Mouse (Mus musculus): ENCODE data around the gene Arpc1b.
"Not testable (repeated sequence)": the region's sequence is repeated elsewhere in the genome, so short reads cannot be mapped to it uniquely, and the experiment has no call there.

The Arpc1b gene

DNA sequence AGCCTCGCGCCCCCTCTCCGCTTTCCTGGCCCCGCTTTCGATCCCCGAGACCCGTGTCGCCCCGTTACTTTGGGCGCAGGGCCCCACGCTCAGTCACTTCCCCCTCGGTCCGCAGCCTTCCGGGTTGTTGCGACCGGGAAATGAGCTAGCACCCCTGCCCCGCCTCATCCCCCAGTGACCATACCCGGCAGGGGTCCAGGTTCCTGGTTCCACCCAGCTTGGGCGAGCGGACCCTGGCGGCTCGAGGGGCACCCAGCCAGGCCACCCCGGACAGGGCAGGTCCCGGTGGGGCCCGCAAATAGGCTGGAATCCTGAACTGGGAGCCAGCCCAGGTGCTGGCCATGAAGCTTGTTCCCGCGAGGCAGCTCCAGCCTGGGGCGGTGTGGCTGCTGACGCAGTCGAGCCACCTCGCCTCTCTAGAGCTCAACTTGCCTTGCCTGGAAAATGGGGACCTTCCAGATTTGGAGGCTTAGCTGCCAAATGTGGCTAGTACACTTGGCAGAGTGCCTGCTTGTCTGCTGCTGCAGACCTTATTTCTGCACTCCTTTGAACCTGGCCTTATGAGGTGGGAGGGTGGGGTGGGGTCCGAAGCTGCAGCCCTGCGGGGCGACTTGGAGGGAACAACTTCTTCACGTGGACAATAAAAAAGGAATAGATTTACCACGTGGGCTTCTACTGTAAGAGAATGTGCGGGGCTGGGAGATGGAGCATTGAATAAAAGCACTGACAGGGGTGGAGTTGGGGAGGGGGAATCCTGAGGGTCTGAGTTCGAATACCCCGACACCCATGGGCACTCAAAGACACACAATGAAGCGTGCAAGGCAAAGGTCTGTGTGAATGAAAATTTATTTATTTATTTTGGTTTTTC is 825 bp downstream of the Arpc1b start:
- DNase-seq (ENCODE audit: low spot score in 2 of 2): peak; percentile 83 to 87

DNA sequence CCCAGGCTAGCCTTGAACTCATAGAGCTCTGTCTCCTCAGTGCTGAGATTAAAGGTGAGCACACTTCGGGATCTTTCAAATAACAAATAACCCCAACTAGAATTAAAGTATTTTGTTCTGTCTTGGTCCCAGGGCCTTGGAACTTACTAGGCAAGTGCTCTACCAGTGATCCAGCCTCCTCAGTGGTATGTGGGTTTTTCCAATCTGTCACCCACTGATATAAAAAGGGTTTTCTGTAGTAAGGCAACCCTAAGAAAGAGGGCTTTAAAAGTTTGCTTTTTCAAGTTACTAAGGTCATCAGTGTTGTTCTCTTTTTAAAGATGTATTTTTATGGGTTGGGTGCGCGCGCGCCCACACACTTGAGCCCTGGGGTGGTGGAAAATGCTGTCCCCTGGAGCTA is 1.7 kb downstream of the Arpc1b start:
- no peak for DNase-seq (ENCODE audit: low spot score in 2 of 2)

DNA sequence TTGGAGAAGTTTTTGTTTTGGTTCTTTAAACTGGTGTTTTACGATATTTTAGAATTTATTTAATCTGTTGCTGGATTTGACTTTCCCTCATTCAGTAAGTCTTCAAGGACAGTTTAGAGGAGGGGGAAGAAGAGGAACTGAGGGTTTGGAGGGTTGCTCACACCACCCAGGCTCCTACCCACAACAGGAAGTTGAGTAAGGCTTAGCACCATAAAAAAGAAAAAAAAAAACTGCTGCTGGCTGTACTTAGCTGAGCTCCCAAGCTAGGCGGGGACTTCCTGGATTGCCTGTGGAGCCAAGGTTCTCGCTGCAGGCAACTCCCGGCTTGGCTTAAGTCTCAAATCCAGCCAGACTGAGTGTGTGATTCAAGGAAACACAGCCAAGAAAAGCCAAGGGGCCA is 2.3 kb downstream of the Arpc1b start:
- peak; percentile 86 to 91 for DNase-seq (ENCODE audit: low spot score in 2 of 2)

- peak; percentile 72 to 76 for DNase-seq (ENCODE audit: low spot score in 2 of 2)
Observed at GRCm38 (mm10) chr5:145116916-145117315, 2.9 kb downstream of the Arpc1b start.

DNA sequence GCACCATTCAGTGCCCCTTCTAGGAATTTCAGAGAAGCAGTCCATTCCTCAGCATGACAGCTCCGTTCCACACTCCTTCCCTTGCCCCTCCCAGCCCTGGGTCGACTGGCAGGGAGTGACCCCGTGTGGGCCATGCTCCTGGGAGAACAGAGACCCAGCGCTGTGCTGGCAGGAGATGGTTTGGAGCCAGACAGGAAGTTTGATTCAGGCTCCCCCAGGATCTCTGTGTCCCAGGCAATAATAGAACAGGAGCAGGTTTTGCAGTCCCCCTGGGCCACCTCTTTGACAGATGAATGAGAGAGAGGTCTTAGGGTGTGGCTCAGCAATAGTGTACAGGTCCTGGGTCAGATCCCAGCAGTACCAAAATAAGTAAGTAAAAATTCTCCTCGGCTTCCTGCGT is 4.0 kb downstream of the Arpc1b start:
- DNase-seq (ENCODE audit: low spot score in 2 of 2): no peak

GRCm38 (mm10) chr5:145118461-145118860 is 4.4 kb downstream of the Arpc1b start:
- no peak for DNase-seq (ENCODE audit: low spot score in 2 of 2)

DNA sequence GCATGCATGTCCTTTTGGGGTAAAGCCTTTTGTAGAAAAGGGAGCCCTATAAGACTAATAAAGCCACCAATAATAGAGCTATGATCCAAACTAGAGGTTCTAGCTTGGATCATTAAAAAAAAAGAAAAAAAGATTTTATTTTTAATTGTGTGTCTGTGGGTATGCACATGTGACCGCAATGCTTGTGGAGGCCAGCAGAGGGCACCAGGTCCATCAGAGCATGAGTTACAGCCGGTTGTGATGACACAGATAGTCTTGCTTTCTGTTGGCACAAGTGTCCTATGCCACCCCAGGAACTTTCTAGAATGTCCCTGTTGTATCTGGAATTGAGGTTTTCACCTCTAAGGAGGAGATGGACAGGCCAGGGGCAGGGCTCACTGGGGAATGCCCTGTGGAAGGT is 5.4 kb downstream of the Arpc1b start:
- no peak for DNase-seq (ENCODE audit: low spot score in 2 of 2)

GRCm38 (mm10) chr5:145120921-145121320 is 6.9 kb downstream of the Arpc1b start:
- DNase-seq (ENCODE audit: low spot score in 2 of 2): no peak

DNA sequence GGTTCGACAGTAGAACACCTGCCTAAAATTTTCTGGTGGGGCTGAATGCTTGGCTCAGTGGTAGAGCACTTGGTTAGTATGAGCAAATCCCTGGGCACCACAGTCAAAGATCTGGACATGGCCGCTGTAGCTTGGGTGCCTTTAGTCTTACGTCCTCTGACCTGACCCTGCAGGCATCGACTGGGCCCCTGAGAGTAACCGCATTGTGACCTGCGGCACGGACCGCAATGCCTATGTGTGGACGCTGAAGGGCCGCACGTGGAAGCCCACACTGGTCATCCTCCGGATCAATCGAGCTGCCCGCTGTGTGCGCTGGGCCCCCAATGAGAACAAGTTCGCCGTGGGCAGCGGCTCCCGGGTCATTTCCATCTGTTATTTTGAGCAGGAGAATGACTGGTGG is 9.4 kb downstream of the Arpc1b start:
- no peak for DNase-seq (ENCODE audit: low spot score in 2 of 2)

- no peak for DNase-seq (ENCODE audit: low spot score in 2 of 2)
Observed at GRCm38 (mm10) chr5:145126580-145126979, 12.6 kb downstream of the Arpc1b start.

DNA sequence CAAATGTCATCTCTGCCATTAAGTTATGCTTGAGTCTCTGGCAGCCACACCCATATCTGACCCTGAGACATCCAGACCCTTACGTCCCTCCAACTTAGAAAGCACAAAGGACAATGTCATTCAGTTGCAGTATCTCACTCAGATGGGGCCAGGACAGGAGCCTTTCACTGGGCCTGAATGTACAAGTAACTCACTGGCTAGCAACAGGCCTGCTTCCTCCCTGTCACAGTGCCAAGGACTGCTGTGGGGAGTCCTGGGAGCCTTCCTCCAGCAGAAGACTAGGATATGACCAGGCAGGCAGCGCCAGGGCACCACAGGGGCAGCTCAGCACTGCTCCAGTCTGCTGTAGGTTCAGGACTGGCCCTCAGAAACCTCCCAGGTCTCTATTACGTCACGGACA is 15.1 kb downstream of the Arpc1b start:
- no peak for DNase-seq (ENCODE audit: low spot score in 2 of 2)

DNA sequence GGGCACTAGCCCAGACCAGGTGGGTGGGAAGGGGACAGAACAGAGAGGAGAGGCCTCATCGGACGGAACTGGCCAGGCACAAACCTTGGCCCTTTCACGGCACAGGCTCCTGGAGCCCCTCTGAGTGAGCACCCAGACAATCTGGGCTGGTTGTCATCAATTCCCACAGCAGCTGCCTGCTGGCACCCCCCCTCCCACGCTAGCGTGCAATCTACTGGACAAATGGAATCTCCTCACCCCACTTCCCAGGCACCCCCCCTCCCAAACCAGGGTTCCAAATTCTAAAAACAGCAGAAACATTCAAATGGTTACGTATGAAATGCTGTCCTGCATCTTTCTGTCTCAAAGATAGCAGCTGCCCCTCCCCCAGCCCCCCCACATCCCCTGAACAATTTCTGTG is 15.8 kb downstream of the Arpc1b start:
- not testable (repeated sequence) for DNase-seq (ENCODE audit: low spot score in 2 of 2)

GRCm38 (mm10) chr5:145130191-145130590 is 16.2 kb downstream of the Arpc1b start:
- no peak for DNase-seq (ENCODE audit: low spot score in 2 of 2)

- DNase-seq (ENCODE audit: low spot score in 2 of 2): no peak
Observed at GRCm38 (mm10) chr5:145130995-145131394, 17.0 kb downstream of the Arpc1b start.

GRCm38 (mm10) chr5:145133275-145133674 is 19.3 kb downstream of the Arpc1b start:
- not testable (repeated sequence) for DNase-seq (ENCODE audit: low spot score in 2 of 2)

GRCm38 (mm10) chr5:145138836-145139235 is 24.8 kb downstream of the Arpc1b start:
- no peak for DNase-seq (ENCODE audit: low spot score in 2 of 2)

DNA sequence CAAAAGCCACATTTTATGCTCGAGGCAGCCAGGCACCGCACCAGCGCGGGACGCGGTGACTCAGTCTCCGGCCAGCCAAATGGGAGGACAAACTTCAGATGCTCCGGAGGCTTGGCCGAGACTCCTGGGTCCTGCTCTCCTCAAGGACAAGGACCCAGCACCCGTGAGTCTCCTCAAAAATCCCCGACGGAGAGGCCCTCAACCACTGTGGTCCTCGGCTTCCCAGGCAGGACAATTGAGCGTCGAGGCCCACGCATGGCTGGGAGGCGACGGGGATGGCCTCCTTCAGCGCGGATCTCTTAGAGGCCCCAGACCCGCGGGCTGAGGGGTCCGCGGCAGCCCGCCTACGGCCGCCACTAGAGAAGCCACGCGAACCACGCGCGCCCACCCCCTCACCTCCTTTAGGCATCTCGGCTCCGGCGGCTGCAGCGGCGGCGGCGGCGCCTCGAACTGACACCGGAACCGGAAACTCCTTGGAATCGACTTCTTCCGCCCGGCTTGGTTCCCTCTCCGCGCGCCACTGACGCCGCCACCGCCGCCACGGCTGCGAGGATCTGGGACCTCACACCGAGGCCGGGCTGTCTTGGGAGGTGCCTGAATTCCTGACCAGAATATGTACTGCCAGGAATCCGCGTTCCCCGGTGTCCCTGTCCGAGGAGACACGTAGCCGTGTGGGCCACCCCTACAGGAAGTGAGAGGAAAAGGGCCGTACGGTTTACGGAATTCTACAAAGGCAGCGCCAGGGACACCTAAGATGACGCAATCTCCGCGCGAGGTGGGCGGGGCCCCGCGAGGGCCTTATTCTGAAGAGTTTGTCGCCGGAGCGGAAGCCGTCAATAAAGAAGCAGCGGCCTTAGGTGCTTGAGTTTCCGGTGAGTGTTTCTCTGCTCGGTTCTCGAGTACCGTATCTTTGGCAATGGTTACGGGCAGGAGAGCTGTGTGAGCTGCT is 25.8 kb downstream of the Arpc1b start, which contains the start of the genes Pdap1 and Bud31:
TSS of gene Pdap1 (minus strand) at position 668 of the 949 bp plus-strand sequence.
TSS of gene Bud31 (plus strand) at position 792 of the 949 bp plus-strand sequence.
- DNase-seq (ENCODE audit: low spot score in 2 of 2): peak; percentile 90 to 96

DNA sequence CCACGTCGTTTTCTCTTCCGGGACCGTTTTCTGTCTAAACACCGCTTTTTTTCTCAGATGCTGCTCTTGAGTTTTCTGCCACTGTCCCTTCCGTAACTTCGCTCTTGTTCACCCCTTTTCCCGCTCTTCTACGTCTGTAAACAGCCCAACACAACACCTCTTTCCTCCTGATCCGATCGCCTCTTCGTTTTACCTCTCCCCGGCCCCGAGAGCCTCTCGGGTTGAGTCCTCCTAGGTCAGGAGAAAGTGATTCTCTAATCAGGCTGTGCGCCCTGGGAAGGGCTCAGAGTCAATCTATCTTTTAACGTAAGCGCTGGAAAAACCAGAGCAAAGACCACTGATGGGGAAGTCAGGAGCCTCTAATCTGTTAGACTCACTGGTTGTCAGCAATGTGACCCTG is 26.6 kb downstream of the Arpc1b start:
- no peak for DNase-seq (ENCODE audit: low spot score in 2 of 2)

GRCm38 (mm10) chr5:145147748-145148147 is 33.7 kb downstream of the Arpc1b start:
- no peak for DNase-seq (ENCODE audit: low spot score in 2 of 2)

GRCm38 (mm10) chr5:145149294-145149693 is 35.3 kb downstream of the Arpc1b start:
- DNase-seq (ENCODE audit: low spot score in 2 of 2): no peak

GRCm38 (mm10) chr5:145152690-145153089 is 38.7 kb downstream of the Arpc1b start:
- DNase-seq (ENCODE audit: low spot score in 2 of 2): no peak

- DNase-seq (ENCODE audit: low spot score in 2 of 2): no peak
Observed at GRCm38 (mm10) chr5:145161361-145161760, 47.3 kb downstream of the Arpc1b start.

Measured in heart, adult 9 months (tissue).